Mouse (Mus musculus) c-Kit-positive CD71-positive TER-119-positive erythroid progenitor cells, embryonic 14.5 days (primary cell): ENCODE results near the gene Chchd6.

Experiments used
- DNase-seq: peaks from one replicate; pipeline ENCODE4 v3.0.0-alpha.2; 2013; ENCODE audit warnings: low spot score

The Chchd6 gene

GRCm38 (mm10) chr6:89404964-89405363 is 190.5 kb downstream of the Chchd6 start:
- no peak for DNase-seq

DNA sequence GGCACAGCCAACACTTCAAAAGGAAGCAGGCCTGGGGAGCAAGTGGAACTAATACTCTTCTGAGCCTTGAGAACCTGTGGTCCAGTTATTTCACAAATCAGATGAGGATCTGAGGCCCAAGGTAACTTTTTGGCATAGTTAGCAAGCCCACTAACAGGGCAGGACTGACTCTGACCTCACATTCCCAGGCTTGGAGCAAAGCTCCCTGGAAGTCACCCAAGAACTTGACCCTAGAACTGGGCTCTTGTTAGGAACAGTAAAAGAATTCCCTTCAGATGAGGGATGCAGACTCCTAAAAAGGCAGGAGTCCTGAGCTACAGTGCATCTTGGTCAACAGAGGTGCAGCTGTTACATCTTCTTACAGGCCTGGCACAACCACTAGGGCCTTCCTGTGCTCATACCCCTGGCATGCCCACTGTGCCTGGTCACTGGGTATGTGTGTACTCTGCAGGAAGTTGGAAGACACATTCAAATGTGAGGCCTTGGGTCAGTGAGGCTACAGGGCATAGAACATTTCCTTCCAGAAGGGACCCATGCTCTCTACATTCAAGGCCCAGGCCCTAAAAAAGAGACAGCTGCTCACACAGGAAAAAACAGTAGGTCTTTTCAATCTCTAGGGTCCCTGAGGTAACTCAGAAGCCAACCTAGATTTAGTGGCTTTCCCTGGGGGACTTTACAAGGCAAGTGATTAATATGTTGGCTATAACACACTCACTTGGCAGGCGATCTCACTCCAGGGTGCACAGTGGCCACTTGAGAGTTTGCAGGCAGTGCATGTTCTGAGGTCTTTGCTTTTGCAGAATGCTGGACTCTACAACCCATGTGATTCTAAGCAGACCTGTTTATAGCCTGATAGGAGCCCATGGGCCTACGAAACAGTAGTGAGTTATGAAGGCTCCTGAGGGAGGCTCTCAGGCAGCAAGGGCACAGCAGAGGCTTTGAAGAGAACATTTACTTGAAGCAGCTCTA is 191.9 kb downstream of the Chchd6 start:
- no peak for DNase-seq

DNA sequence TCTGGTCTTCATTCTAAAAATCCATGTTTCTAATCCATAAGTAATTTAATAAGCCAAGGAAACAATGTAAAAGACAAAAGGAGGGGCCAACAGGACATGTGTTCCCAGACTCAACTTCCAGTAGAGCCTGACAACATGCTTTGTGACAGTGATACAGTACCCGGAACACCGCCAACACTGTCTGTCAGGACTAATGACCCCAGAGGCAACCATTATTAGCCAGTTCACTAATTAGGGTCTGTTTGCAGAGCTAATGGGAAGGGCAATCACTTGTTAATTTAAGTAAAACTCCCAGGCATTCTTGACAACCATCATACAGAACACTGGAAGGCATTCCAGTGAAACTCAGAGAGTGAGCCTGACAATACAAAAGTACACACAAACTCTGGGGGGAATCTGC is 193.0 kb downstream of the Chchd6 start:
- DNase-seq: no peak

- no peak for DNase-seq
Measured at GRCm38 (mm10) chr6:89399564-89399963, 195.9 kb downstream of the Chchd6 start.

GRCm38 (mm10) chr6:89397919-89398318 is 197.5 kb downstream of the Chchd6 start:
- no peak for DNase-seq

DNA sequence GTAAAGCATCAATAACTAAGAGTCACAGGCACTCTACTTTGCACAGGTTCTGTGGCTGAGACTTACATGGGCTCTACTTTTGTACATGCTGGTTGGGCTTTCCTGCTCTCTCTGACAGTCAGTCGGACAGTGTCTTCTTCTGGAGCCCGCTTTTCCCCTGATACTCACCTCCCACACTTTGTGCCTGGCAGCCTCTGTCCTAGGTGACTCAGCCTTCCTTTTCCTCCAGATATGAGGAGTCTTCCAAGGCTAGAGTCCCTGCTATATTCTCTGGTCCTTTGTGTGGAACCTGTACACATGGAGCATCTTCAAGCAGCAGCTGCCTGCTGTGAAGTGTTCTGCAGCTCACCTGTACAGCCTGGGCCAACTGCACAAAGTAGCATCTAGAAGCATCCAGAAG is 201.6 kb downstream of the Chchd6 start:
- DNase-seq: no peak

- no peak for DNase-seq
Measured at GRCm38 (mm10) chr6:89392213-89392612, 203.2 kb downstream of the Chchd6 start.

DNA sequence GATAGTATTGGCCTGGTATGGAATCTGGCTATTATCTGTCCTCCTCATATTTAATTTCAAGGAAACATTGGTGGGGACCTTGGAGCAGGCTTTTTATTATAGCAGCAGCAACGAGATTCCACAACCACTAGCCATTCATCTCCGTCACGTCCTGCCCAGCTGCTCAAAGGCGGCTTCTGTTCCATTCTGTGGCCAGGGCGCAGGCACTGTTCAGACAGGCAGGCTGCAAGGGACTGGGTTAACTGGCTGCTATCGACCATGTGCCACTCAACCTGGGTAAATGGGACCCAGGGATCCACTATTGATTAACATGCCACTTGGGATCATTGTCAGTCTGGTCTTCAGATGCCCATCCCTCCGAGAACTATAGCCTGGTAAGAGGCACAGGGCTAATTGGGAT is 205.7 kb downstream of the Chchd6 start:
- no peak for DNase-seq

- no peak for DNase-seq
Measured at GRCm38 (mm10) chr6:89386956-89387355, 208.5 kb downstream of the Chchd6 start.

GRCm38 (mm10) chr6:89384699-89385098 is 210.8 kb downstream of the Chchd6 start:
- DNase-seq: no peak

- no peak for DNase-seq
Measured at GRCm38 (mm10) chr6:89381851-89382250, 213.6 kb downstream of the Chchd6 start.

GRCm38 (mm10) chr6:89381172-89381571 is 214.3 kb downstream of the Chchd6 start:
- DNase-seq: no peak

- no peak for DNase-seq
Measured at GRCm38 (mm10) chr6:89380751-89381150, 214.7 kb downstream of the Chchd6 start.

DNA sequence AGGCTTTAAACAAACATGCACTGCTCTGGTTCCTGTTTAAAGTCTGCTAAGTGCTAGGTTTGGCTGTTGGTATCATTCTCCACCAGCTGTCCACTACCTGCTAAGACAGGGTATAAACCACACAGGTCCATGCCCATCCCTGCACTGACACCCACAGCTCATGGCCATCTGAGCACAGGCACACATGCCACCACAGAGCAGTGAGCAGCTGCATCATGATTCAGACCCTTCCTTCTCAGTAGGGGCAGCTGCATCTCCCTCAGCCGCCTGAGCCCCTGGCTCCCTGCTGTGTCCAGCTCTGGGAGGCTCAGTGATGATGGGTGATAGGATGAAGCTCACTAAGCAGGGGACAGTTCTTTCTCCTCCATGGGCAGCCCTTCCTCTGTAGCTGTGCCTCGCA is 217.2 kb downstream of the Chchd6 start:
- no peak for DNase-seq

DNA sequence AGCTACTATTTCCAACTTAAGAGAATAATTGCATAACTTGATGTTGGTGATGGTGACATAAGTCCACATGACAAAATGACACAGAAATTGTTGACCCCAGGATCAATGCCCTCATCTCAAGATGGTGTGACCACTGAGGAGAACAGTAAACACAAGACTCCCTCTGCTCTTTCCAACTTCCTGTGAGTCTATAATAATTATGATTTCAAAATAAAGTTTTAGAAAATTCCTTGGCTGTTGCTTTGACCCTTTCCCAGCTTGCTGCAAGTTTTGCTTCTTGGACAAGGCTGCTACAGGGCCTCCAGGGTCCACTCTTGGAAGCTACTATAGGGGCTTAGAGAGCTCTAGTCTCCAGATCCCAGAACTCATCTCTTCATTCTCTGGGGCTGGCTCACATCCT is 226.6 kb downstream of the Chchd6 start:
- DNase-seq: no peak

DNA sequence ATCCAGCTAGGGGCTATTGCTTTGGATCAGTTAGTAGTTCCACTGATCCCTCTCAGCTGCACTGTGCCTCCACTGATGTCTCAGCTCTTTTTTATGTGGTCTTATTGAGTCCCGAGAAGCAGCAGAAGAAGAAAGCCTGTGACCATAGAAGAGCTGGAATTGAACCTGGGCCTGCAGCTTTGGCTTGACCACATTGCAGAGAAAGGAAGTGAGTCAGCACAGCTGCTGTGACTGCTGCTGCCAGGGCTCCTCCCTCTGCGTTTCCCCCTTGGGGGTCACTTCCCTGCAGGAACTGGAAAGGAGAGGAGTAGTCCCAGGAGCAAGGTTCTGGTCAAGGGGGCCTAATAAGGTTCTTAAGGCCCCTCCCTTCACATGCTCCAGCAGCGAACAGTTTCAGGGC is 231.1 kb downstream of the Chchd6 start:
- DNase-seq: no peak

- no peak for DNase-seq
Measured at GRCm38 (mm10) chr6:89363107-89363451, 232.4 kb downstream of the Chchd6 start.

DNA sequence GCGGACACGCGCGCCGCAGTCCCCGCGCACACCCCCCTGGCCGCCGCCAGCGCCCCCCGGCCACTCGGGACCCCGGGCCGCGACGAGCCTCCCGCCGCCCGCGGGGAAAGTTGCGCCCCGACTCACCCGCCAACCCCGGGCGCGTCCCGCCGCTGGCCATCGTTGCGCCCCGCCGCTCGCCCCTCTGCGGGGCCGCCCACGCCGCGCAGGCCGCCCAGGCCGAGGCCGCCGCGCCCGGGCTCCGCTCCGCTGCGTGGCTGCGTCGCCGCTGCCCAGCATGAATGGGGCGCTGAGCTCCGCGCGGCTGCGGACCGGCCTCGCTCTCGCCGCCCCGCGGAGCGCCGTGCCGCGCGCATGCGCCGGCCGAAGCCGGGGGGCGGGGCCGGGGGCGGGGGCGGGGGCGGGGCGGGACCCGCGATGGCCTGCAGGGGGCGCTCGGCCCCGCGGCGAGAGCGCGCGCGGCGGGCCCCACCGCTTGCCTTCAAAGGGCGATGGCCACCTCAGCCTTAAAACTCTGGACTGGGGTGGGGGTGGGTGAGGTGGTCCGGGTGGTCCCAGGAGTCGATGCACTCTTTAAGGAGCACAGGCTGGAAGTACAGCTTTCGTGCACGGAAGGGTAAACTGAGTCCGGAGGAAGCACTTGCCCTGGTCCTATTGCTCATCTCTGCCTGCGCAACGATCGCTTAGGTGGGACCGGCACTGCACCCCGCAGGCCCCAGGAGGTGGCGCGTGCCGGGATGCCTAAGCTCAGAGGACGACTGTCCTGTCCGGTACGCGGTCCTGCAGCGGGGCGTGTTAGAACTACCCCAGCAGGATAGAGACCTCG is 233.0 kb downstream of the Chchd6 start, which contains the start of gene Plxna1:
TSS of gene Plxna1 (minus strand) at position 340 of the 826 bp plus-strand sequence.
- peak; percentile 28 for DNase-seq

DNA sequence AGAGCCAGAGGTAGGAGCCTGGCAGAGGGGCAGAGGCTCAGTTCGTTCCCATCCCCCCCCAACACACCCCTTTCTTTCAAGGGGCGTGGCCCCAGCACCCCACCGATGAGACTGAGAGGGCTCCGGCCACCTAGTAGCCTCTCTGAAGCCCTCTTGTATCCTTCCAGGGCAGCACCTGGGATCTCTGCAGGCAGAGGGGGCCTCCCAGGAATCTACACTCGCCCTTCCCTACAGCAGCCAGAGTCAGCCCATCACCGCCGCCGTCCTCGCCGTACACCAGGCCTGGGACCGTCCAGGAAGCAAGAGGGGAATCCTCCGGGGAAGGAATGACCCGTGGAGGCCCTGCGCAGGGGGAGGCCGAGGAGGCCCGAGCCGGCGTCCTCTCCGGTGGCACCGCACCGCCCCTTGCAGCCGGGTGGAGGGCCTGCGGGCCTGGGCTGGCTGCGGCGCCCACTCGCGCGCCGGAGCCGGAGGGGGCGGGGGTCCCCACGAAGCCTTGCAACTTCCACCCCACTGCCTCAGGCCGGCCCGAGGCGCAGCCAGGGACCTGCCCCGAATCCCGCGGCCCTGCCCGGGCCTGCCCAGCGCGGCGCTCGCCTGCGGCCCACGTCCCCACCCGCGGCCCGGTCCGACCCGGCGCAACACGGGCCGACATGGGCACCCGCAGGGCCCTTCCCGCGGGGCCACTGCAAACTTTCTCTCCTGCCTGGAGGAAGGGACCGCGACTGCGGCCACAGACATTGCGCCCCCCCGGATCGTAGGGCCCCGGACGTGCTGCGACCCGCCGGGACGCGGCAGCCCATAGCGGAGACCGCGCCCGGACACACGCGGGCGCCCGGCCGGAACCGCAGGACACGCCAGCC is 233.8 kb downstream of the Chchd6 start:
- DNase-seq: no peak

DNA sequence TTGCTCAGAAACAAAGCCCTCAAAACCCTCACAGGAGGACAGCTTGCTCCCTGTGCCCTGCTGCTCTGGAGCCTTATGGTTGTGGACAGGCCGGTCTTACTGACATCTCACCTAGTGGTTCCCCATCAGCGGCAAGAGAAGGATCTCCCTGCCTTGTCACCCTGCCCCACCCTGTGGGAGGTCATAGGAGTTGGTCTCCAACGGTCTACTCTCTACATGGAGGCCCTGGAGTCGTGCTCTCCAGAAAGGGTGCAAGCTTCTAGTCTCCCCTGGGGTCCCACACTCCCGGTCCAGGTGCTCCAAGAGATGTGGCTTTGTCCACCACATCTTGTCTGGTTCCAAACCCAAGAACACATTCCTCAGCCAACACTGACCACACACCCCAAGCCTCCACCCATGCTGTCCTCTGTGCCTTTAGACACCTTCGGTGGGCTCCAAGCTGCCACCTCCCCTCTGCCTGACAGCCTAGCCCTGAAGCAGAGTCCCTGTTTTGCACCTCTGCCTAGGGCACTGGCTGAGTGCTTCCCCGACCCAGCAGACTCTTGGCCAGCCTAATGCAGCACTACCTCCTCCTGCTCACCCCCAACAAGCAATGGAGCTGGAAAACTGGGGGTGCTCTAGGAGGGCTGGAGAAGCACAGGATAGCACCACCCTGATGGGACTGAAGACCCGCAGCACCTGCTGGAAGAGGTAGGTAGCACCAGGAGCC is 234.6 kb downstream of the Chchd6 start:
- peak; percentile 30 for DNase-seq
